Mouse (Mus musculus) MN1 (cell line): Measurements from ENCODE around the gene Cideb.

Source experiments
- DNase-seq: peaks from one replicate; pipeline ENCODE4 v3.0.0-alpha.2; 2016; ENCODE audit warnings: low spot score

Gene Cideb

DNA sequence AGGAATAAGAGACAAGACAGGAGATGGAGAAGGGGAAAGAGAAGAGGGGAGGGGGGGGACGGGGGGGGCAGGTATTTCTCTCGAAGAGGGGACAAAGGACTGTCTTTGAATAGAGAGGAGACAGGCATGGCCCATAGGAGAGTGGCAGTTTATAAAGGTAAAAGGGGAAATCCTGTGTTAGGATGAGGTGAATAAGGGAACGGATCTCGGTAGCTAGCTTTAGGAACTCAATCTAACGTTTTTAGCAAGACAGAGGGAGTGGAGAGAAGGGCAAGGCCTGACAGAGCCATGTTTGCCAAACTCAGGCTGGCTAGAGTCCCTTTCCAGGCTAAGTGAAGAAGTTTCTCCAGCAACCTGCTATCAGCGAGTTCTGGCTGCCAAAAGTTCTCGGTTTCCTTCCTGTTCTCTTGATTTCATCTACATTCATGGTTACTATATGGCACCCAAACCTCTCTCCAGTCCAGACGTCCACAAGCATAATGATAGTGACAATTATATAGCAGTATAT lies 35.8 kb downstream of the Cideb start:
- DNase-seq: no peak

DNA sequence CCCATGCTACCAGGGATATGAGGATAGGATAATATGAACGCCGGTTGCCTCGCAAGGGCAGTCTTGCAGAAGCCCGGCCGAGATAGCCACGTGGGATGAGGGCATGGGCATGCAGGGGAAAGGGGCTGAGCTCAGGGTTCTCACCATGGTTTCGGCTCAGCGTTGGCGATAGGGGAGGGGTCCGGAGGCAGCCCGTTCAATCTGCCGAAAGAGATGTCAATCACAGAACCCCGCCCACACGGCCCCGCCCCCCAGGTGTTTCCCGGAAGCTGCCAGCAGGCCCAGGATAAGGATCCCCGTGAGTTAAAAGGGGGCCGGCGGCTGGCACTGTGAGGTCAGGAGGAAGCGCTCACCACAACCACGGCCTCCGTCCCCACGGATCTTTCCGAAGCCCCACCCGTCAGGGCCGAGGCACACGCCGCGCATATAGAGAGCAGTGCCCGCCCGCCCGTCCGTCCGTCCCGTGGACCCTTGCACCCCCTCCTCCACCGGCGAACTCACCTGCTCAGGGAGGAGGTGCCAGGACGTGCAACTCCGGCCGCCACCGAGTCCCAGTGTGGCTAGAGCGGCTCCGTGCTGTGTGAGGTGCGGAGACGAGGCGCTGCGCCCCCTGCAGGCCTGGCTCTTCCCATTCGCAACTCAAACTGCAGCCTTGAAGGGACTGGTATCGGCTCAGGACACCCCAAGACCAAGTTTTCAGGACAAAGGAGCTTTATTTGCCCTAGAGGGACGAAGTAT lies 36.4 kb downstream of the Cideb start, which contains the start of gene Rabggta:
Gene Rabggta, minus strand, starts transcription at position 564 of the 738 bp plus-strand sequence.
- DNase-seq: peak; percentile 93

DNA sequence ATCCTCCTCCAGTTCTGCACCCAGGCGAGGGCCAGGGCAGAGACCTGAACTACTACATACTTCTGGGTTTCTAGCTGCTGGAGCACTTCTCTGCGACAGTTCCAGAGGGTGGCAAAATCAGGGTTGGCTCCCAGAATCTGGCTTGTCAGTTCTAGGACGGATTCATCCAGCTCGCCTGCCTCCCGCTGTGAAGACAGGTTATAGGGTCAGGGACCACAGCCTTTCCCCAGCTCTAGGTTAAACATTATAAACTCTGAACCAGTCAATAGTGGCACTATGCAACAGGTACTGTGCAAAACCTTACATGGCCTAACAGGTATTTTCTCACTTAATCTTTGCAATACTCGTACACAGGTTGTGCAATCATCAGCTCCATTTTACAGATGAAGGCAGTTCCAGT lies 37.2 kb downstream of the Cideb start:
- no peak for DNase-seq

DNA sequence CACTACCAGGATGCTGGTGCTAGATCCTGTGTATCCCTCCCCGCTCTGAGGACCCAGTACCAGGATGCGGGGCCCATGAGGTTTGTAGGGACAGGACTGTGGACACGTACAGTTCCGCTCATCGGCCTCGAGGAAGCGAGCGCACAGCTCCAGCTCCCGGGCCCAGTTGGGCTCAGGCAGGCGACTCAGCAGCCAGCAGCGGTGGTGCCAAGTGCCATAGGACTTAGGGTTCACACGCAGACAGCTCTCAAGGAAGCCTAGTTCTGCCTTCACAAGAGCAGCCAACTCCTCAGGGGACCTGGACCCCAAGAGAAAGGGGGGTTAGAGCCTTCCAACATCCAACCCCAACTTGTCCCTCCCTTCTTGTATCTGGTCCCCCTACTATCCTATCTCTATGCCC lies 37.6 kb downstream of the Cideb start:
- no peak for DNase-seq

DNA sequence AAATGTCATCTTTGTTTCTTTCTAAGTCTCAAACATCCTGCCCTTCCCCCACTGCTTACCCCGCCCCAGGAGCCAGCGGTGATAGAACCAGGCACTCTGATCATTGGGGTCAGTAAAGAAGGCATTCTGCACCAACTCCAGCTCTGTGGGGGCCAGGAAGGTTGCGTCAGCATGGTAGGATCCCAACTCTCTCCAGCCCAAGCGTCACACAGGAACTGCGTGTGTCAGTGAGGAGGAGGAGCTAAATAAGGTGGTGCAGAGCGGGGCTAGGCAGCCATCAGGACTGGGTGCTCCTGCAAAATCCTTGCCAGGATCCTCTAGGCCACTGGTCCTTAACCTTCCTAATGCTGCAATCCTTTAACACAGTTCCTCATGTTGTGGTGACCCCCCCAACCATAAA lies 38.5 kb downstream of the Cideb start:
- DNase-seq: no peak

DNA sequence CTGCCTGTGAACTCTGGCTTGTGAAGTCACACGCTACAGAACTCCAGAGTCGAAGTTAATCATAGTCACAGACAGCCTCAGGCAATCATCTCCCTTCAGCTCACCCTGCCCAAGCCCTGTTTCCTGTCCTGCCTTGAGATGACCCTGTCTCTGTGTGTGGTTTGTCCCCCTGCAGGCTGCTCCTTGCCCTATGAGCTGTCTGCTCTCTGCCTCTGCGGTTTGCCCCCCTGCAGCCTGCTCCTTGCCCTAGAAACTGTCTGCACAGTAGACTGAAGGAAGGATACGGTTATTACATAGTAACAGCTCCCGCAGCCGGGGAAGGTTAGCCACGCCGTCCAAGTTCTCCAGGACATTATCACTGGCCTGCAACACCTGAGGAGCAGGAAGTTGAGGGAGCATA lies 41.4 kb downstream of the Cideb start:
- no peak for DNase-seq

DNA sequence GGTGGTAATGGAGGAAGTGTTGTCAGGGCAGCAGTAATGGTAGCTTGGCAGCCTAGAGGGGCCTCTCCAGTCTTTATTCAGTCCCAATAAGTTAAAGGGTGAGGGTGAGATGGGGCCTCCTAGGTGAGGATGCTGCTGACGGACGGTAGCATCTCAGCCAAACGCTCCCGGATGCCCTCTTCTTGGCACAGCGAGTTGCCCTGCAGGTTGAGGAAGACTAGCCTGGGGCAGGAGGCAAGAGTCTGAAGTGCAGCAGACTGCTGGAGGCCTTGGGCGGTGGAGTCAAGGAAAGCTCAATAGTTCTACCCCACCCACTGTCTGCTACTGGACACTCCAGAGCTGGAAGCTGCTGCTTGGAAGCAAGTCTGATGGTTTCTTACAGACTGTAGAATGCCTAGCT lies 42.0 kb downstream of the Cideb start:
- DNase-seq: no peak

DNA sequence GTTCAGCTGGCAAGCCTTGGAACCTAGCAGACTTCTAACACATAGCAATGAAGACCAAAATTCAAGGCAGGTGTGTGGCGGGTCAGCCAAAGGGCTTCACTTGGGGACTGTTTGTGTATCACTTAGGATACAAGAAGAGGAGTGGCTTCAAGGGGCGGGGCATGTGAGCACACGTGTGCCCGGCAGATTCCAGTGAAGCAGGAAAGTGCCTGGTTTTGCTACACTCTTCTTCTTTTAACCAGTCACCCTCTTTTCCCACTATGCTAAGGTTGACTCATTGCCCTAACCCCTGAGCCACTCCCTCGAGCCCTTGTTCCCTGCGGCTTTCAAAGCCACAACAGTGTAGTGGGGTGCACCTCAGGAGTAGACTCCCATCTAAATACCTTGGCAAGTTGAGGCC lies 43.4 kb downstream of the Cideb start:
- DNase-seq: no peak

DNA sequence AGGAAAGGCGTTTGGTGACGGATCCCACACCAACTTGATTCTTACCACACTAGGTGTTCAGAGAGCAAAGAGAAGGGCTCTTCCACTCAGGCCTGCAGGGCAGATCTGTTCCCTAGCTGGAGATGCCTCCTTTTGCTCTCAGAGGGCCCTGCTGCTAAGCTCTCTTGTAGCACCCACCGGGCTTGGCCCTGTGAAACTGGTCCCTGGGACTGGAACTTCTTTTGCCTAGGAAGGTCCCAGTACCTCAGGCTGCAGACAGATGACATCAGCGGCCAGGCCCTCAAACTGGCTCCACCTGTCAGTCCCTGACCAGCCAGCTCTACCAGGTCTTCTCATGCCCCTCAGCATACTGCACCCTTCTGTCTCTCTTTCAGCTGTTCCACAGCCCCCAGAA lies 44.5 kb downstream of the Cideb start, which contains the start of gene Tgm1:
Gene Tgm1, minus strand, starts transcription at position 198 of the 394 bp plus-strand sequence.
- DNase-seq: no peak

DNA sequence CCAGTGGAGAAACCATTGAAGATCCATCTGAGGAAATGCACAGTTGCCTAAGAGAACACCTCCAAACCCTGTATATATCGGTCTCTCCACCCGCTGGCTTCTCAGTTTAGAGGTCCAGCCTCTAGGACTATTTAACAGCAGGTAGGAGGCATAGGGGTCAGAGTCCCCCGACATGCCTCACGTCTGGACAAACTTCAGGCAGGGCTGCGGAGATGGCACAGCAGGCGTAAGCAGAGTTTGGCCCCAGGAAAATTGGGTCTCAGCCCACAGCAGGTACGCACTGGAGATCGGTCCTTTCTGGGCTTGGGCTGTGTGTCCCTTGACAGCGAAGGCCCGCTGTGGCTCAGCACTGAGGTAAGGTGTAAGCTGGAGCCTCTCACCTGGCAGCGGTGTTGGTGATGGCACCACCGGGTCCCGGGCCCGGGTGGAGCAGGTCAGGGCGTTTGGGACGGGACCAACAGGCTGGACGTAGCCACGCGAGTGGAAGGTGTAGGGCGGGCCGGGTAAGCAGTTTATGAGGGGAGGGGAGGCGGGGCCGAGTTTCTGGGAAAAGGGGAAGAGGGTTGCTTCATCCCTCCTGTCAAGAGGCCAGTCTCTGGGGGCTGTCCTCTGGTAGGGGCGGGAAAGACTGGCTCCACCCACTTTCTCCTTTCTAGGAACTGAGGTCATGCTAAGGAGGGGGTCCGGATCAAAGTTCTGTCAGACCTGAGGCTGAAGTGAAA lies 45.1 kb downstream of the Cideb start:
- no peak for DNase-seq

DNA sequence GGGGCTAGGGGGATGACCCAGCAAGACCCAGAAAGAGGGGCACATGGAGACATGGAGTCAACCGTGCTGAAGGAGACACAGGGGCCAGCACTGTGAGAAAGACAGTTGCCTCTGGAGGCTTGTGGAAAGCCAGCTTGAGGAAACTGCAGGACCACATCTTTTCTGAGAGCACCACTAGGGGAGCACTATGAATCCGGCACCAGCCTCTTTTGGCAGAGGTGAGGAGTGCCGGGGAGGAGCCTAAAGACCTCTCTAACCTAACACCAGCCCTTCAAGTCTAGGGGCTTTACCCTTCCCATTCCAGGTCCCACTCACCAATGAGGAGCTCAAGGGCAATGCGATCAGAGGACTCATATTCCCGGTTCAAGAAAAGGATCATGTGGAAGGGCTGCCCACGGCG lies 46.5 kb downstream of the Cideb start:
- no peak for DNase-seq

DNA sequence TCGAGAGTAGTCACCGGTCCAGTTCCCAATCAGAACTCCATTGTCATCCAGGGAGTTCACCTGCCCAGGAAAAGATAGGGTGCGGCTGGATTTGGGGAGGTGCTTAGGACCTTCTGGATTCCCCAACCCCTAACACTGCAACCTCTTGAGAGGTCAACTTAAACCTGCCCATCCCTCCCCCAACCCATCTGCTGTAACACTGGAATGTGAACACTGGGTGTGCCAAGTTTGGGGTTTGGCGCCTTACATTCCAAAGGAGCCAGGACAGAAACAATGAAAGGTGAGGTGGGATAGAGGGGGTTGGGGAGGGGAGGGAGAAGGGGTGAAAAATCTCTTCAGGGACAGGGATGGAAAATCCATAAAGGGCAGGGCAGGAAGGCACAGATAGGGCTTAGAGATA lies 48.7 kb downstream of the Cideb start:
- no peak for DNase-seq

DNA sequence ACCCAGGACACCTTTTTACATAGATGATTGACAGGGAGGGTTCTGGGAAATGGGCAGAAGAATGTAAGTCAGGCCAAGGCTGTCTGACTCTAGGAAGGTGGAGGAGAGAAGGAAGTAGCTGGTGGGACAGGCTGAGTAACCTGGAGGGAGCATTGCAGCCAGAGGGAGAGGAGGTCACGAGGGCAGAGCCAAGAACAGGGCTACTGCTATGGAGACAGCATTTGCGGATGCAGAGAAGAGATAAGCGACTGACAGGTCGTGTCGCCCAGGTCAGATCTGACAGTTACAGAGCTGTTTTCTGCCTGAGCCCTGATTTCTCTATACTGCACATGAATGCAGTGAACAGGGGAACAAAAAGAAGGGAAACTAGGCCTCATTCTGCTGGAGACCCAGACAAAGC lies 50.9 kb downstream of the Cideb start:
- no peak for DNase-seq

DNA sequence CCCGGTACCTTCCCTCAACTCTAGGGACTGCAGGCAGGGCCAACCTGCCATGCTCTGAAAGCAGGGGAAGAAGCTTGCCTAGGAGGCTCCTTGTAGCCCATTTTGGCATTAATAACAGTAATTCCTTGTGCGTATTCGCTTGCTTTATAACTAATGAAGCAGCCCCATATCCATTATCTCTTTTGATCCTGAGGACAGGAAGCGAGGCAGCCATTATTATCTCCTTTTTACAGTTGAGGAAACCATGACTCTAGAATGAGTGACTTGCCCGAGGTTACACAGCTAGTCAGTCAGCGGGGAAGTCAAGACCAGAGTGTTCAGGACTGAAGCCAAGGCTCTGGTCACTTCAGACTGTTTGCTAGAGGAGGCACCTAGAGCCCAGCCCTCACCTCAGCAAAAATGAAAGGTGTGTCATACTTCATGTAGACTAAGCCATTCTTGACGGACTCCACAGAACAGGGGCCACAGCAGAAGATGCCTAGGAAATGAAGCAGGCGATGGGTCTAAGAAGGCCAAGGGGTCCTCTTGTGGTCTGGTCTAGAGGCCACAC lies 52.1 kb downstream of the Cideb start:
- no peak for DNase-seq
